Mouse (Mus musculus) forebrain, embryonic 15.5 days (tissue): ENCODE measurements around the gene Ccdc3. TPM values are rescaled to one million over a fixed set of nuclear protein-coding genes. Genes with fewer than 3 reads are reported as not detected.

Experiments
- ATAC-seq: fragments of 200-750 bp; cut with Nextera tagmentation; replicated peaks from 2 replicates; pipeline ENCODE4 v1.8.0; 2017; ENCODE audit warnings: mild to moderate bottlenecking, moderate TSS enrichment, moderate library complexity
- H3K27ac ChIP-seq: fragments of 300-500 bp; sonication (generic); replicated peaks from 2 replicates; pipeline ENCODE4 v1.5.1; 2015; ENCODE audit warnings: mild to moderate bottlenecking, inconsistent platforms
- H3K27me3 ChIP-seq: fragments of 300-500 bp; sonication (generic); 2 replicates; pipeline ENCODE4 v1.6.1; 2015; ENCODE audit warnings: inconsistent platforms
- H3K36me3 ChIP-seq: fragments of 300-500 bp; sonication (generic); 2 replicates; pipeline ENCODE4 v1.6.1; 2015; ENCODE audit warnings: mild to moderate bottlenecking, inconsistent platforms
- H3K4me1 ChIP-seq: fragments of 300-500 bp; sonication (generic); 2 replicates; pipeline ENCODE4 v1.6.1; 2015; ENCODE audit warnings: inconsistent platforms
- H3K4me2 ChIP-seq: fragments of 300-500 bp; sonication (generic); replicated peaks from 2 replicates; pipeline ENCODE4 v1.6.1; 2015; ENCODE audit warnings: mild to moderate bottlenecking, inconsistent platforms
- H3K4me3 ChIP-seq: fragments of 300-500 bp; sonication (generic); 2 replicates; pipeline ENCODE4 v1.5.1; 2015; ENCODE audit warnings: mild to moderate bottlenecking, inconsistent platforms
- H3K9ac ChIP-seq: fragments of 300-500 bp; sonication (generic); replicated peaks from 2 replicates; pipeline ENCODE4 v1.6.1; 2015; ENCODE audit warnings: mild to moderate bottlenecking, inconsistent platforms
- H3K9me3 ChIP-seq: fragments of 300-500 bp; sonication (generic); 2 replicates; pipeline ENCODE4 v1.6.1; 2016; ENCODE audit warnings: inconsistent platforms
- WGBS: fragments of 180-500 bp; shearing (Covaris S2); methylation state at CpG from one replicate; pipeline ENCODE4 v1.1.7; 2015; ENCODE audit warnings: mixed read lengths; 5-methylcytosine and 5-hydroxymethylcytosine counted together
- polyA plus RNA-seq: library from polyadenylated mRNA; unstranded; fragments of >200 nt; fragmentation: Nextera tagmentation; extraction: Ambion mirVana; gene quantifications from 2 replicates; pipeline ENCODE4 v1.2.1, GENCODE M21; 2015

The Ccdc3 gene
- polyA plus RNA-seq, 1 experiment from 2014 or later = 3.8 TPM

- H3K4me2 ChIP-seq = no peak overlapping the region
- H3K4me1 ChIP-seq = no peaks in the 10 kb centered on the region
- H3K36me3 ChIP-seq = no peaks in the 10 kb centered on the region
- no peaks in the 10 kb centered on the region for H3K27me3 ChIP-seq
- 72% methylated on average over 5 of the region's 5 CpGs for WGBS
- no peaks in the 10 kb centered on the region for H3K9me3 ChIP-seq
- no peak overlapping the region for H3K9ac ChIP-seq
- no peak overlapping the region for H3K27ac ChIP-seq
- ATAC-seq = no peak
- H3K4me3 ChIP-seq = no peak overlapping the region
Measured at GRCm38 (mm10) chr2:5127369-5127768, 10.2 kb upstream of the Ccdc3 start.

GRCm38 (mm10) chr2:5129099-5129498 is 8.5 kb upstream of the Ccdc3 start:
- Histone ChIP-seq H3K27ac (no peak overlapping the region), H3K9ac (no peak overlapping the region), H3K36me3 (no peaks in the 10 kb centered on the region), H3K4me3 (no peak overlapping the region), H3K27me3 (no peaks in the 10 kb centered on the region), H3K4me1 (no peaks in the 10 kb centered on the region), H3K4me2 (no peak overlapping the region), H3K9me3 (no peaks in the 10 kb centered on the region)
- WGBS = 56% methylated on average over 3 of the region's 3 CpGs
- ATAC-seq = no peak

- WGBS = 85% methylated on average over 4 of the region's 4 CpGs
Measured at GRCm38 (mm10) chr2:5132046-5132445, 5.5 kb upstream of the Ccdc3 start.

GRCm38 (mm10) chr2:5134959-5135743 is 2.4 kb upstream of the Ccdc3 start:
- Histone ChIP-seq H3K27me3 (peaks cover 10% of the 10 kb centered on the region), H3K36me3 (no peaks in the 10 kb centered on the region), H3K4me2 (no peak overlapping the region), H3K4me1 (peaks cover 16% of the 10 kb centered on the region), H3K9ac (no peak overlapping the region), H3K9me3 (no peaks in the 10 kb centered on the region), H3K27ac (no peak overlapping the region), H3K4me3 (no peak overlapping the region)
- 81% methylated on average over 5 of the region's 5 CpGs for WGBS
- ATAC-seq = no peak

More at GRCm38 (mm10) chr2:5132046-5132445, 5.5 kb upstream of the Ccdc3 start:
- ATAC-seq = no peak
- no peaks in the 10 kb centered on the region for H3K9me3 ChIP-seq
- no peak overlapping the region for H3K4me3 ChIP-seq
- no peaks in the 10 kb centered on the region for H3K36me3 ChIP-seq
- no peak overlapping the region for H3K27ac ChIP-seq
- H3K27me3 ChIP-seq = no peaks in the 10 kb centered on the region; the same call in 1 of the 2 replicates
- 0 out of 2 replicates have a peak, but pooled peaks cover 3% of the 10 kb centered on the region for H3K4me1 ChIP-seq
- no peak overlapping the region for H3K9ac ChIP-seq
- no peak overlapping the region for H3K4me2 ChIP-seq

GRCm38 (mm10) chr2:5139961-5140360 is 2.4 kb downstream of the Ccdc3 start:
- WGBS = 44% methylated on average over 4 of the region's 4 CpGs
- Histone ChIP-seq H3K9ac (no peak overlapping the region), H3K27me3 (peaks cover 10% of the 10 kb centered on the region), H3K27ac (no peak overlapping the region), H3K4me1 (peaks cover 15% of the 10 kb centered on the region), H3K4me3 (no peak overlapping the region), H3K9me3 (no peaks in the 10 kb centered on the region), H3K4me2 (no peak overlapping the region), H3K36me3 (no peaks in the 10 kb centered on the region)
- no peak for ATAC-seq

GRCm38 (mm10) chr2:5144446-5144845 is 6.9 kb downstream of the Ccdc3 start:
- Histone ChIP-seq H3K27me3 (no peaks in the 10 kb centered on the region), H3K4me1 (no peaks in the 10 kb centered on the region), H3K9ac (no peak overlapping the region), H3K4me3 (no peak overlapping the region), H3K9me3 (no peaks in the 10 kb centered on the region), H3K27ac (no peak overlapping the region), H3K4me2 (no peak overlapping the region), H3K36me3 (no peaks in the 10 kb centered on the region)
- no peak for ATAC-seq
- 58% methylated on average over 6 of the region's 6 CpGs for WGBS

GRCm38 (mm10) chr2:5147907-5148306 is 10.3 kb downstream of the Ccdc3 start:
- WGBS = 69% methylated on average over 2 of the region's 2 CpGs
- Histone ChIP-seq H3K4me2 (no peak overlapping the region), H3K36me3 (no peaks in the 10 kb centered on the region), H3K27ac (no peak overlapping the region), H3K4me1 (no peaks in the 10 kb centered on the region), H3K9me3 (no peaks in the 10 kb centered on the region), H3K9ac (no peak overlapping the region), H3K4me3 (no peak overlapping the region), H3K27me3 (no peaks in the 10 kb centered on the region)
- no peak for ATAC-seq

GRCm38 (mm10) chr2:5154711-5155110 is 17.1 kb downstream of the Ccdc3 start:
- 97% methylated on average over 5 of the region's 5 CpGs for WGBS

GRCm38 (mm10) chr2:5160236-5160848 is 22.8 kb downstream of the Ccdc3 start:
- Histone ChIP-seq H3K27me3 (no peaks in the 10 kb centered on the region), H3K4me1 (no peaks in the 10 kb centered on the region), H3K9me3 (no peaks in the 10 kb centered on the region), H3K4me2 (no peak overlapping the region), H3K36me3 (no peaks in the 10 kb centered on the region), H3K4me3 (no peak overlapping the region), H3K9ac (no peak overlapping the region), H3K27ac (no peak overlapping the region)
- ATAC-seq = no peak
- 82% methylated on average over 11 of the region's 11 CpGs for WGBS

More at GRCm38 (mm10) chr2:5154711-5155110, 17.1 kb downstream of the Ccdc3 start:
- ATAC-seq = no peak
- Histone ChIP-seq H3K36me3 (no peaks in the 10 kb centered on the region), H3K9me3 (no peaks in the 10 kb centered on the region), H3K27me3 (no peaks in the 10 kb centered on the region), H3K27ac (no peak overlapping the region), H3K9ac (no peak overlapping the region), H3K4me1 (no peaks in the 10 kb centered on the region), H3K4me3 (no peak overlapping the region), H3K4me2 (no peak overlapping the region)

GRCm38 (mm10) chr2:5161002-5161745 is 23.6 kb downstream of the Ccdc3 start:
- Histone ChIP-seq H3K4me3 (no peak overlapping the region), H3K36me3 (no peaks in the 10 kb centered on the region), H3K4me1 (no peaks in the 10 kb centered on the region), H3K27ac (no peak overlapping the region), H3K9me3 (no peaks in the 10 kb centered on the region), H3K9ac (no peak overlapping the region), H3K27me3 (no peaks in the 10 kb centered on the region), H3K4me2 (no peak overlapping the region)
- WGBS = 73% methylated on average over 11 of the region's 11 CpGs
- no peak for ATAC-seq

- Histone ChIP-seq H3K9me3 (no peaks in the 10 kb centered on the region), H3K27ac (no peak overlapping the region), H3K4me2 (no peak overlapping the region), H3K36me3 (no peaks in the 10 kb centered on the region), H3K9ac (no peak overlapping the region), H3K27me3 (no peaks in the 10 kb centered on the region), H3K4me3 (no peak overlapping the region), H3K4me1 (no peaks in the 10 kb centered on the region)
- ATAC-seq = no peak
- WGBS = 85% methylated on average over 3 of the region's 3 CpGs
Measured at GRCm38 (mm10) chr2:5161908-5162674, 24.5 kb downstream of the Ccdc3 start.
